Mouse (Mus musculus): Measurements from ENCODE around the gene Mrpl49.

DNA sequence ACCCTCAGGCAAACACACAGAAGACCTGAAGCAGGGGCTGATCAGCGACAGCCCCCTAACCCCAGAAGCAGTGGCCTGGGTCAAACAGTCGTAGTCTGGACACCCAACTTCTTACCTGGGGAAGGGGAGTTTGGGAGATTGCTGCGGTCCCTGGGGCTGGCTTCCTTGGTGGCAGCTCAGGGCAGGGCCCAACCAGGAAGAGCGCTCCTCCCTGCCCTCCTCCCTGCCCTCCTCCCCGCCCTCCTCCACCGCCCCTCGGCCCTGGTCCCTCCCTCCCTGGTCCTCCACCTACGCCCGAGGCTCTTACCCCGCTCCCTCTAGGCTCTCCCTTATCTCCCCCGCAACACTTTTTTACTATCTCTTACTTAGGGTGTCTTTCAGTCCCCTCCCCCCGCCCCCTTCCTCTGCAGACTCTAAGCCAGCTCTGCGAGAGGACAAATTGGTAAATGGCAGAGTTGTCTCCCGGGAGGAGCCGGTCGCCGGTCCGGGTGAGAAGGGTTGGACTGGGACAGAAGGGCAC lies 42.5 kb downstream of the Mrpl49 start:
- no peak for TF ChIP-seq CTCF (conservative IDR thresholded peaks at IDR 0.05; ENCODE audit: insufficient read depth, insufficient read length, low read depth, low read length)
- no peak for TF ChIP-seq POLR2A (IDR thresholded peaks at IDR 0.05; ENCODE audit: low read depth, low read length)

All from kidney, adult 2 months (tissue).